Mouse (Mus musculus) limb, embryonic 10.5 days (tissue): ENCODE data around the gene Syne4. TPM values are rescaled to one million over a fixed set of nuclear protein-coding genes. Genes with fewer than 3 reads are reported as not detected.

ENCODE experiments used
- DNase-seq: peaks from one replicate; pipeline ENCODE4 v3.0.0-alpha.2; 2017; ENCODE audit warnings: low spot score
- H3K27ac ChIP-seq: fragments of 300-500 bp; sonication (generic); 2 replicates; pipeline ENCODE4 v1.5.1; 2016; ENCODE audit warnings: mild to moderate bottlenecking
- H3K27me3 ChIP-seq: fragments of 300-500 bp; sonication (generic); 2 replicates; pipeline ENCODE4 v1.6.1; 2016; ENCODE audit warnings: low read depth, mild to moderate bottlenecking; ENCODE audit not compliant: poor library complexity, severe bottlenecking
- H3K36me3 ChIP-seq: fragments of 300-500 bp; sonication (generic); 2 replicates; pipeline ENCODE4 v1.6.1; 2016; ENCODE audit warnings: mild to moderate bottlenecking, moderate library complexity
- H3K4me1 ChIP-seq: fragments of 300-500 bp; sonication (generic); 2 replicates; pipeline ENCODE4 v1.6.1; 2016
- H3K4me3 ChIP-seq: fragments of 300-500 bp; sonication (generic); 2 replicates; pipeline ENCODE4 v1.5.1; 2016; ENCODE audit warnings: mild to moderate bottlenecking, moderate library complexity
- H3K9me3 ChIP-seq: fragments of 300-500 bp; sonication (generic); replicated peaks from 2 replicates; pipeline ENCODE4 v1.6.1; 2016; ENCODE audit warnings: mild to moderate bottlenecking
- WGBS: fragments of 180-500 bp; shearing (Covaris S2); methylation state at CpG from one replicate; pipeline ENCODE4 v1.1.7; 2016; 5-methylcytosine and 5-hydroxymethylcytosine counted together
- polyA plus RNA-seq: library from polyadenylated mRNA; unstranded; fragments of >200 nt; fragmentation: Nextera tagmentation; extraction: Ambion mirVana; gene quantifications from 2 replicates; pipeline ENCODE4 v1.2.1, GENCODE M21; 2016

The Syne4 gene
- polyA plus RNA-seq, 1 experiment from 2014 or later: 92.3 TPM

- Histone ChIP-seq H3K9me3 (no peaks in the 10 kb centered on the region), H3K27me3 (peaks cover 12% of the 10 kb centered on the region; the same call in 1 of the 2 replicates), H3K27ac (no peak overlapping the region), H3K4me1 (peaks cover 16% of the 10 kb centered on the region), H3K36me3 (no peaks in the 10 kb centered on the region), H3K4me3 (no peak overlapping the region)
- DNase-seq: no peak
- WGBS: 71% methylated on average over 8 of the region's 8 CpGs
Measured at GRCm38 (mm10) chr7:30286701-30287410, 27.8 kb upstream of the Syne4 start.

GRCm38 (mm10) chr7:30288046-30288445 is 26.6 kb upstream of the Syne4 start:
- no peaks in the 10 kb centered on the region for H3K9me3 ChIP-seq
- peaks cover 12% of the 10 kb centered on the region; the same call in 1 of the 2 replicates for H3K27me3 ChIP-seq
- DNase-seq: no peak
- H3K4me1 ChIP-seq: peaks cover 21% of the 10 kb centered on the region
- peaks cover 5% of the 10 kb centered on the region for H3K36me3 ChIP-seq
- H3K4me3 ChIP-seq: no peak overlapping the region
- 71% methylated on average over 6 of the region's 6 CpGs for WGBS
- no peak overlapping the region for H3K27ac ChIP-seq

GRCm38 (mm10) chr7:30289071-30289713 is 25.4 kb upstream of the Syne4 start:
- peak overlapping the region; percentile 61 for H3K27ac ChIP-seq
- 71% methylated on average over 7 of the region's 7 CpGs for WGBS
- H3K9me3 ChIP-seq: no peaks in the 10 kb centered on the region
- H3K36me3 ChIP-seq: peaks cover 15% of the 10 kb centered on the region
- H3K27me3 ChIP-seq: peaks cover 12% of the 10 kb centered on the region; the same call in 1 of the 2 replicates
- no peak for DNase-seq
- 0 out of 2 replicates have a peak overlapping the region, but pooled peaks have one; percentile 6 for H3K4me3 ChIP-seq
- peaks cover 21% of the 10 kb centered on the region for H3K4me1 ChIP-seq

GRCm38 (mm10) chr7:30289714-30290399 is 24.8 kb upstream of the Syne4 start:
- Histone ChIP-seq H3K36me3 (peaks cover 21% of the 10 kb centered on the region), H3K4me3 (0 out of 2 replicates have a peak overlapping the region, but pooled peaks have one; percentile 6), H3K4me1 (peaks cover 21% of the 10 kb centered on the region), H3K9me3 (no peaks in the 10 kb centered on the region), H3K27ac (peak overlapping the region; percentile 61), H3K27me3 (peaks cover 12% of the 10 kb centered on the region; the same call in 1 of the 2 replicates)
- WGBS: 65% methylated on average over 10 of the region's 10 CpGs
- peak; percentile 45 for DNase-seq

GRCm38 (mm10) chr7:30291215-30292131 is 23.1 kb upstream of the Syne4 start, which contains the start of gene Clip3:
Gene Clip3 (plus strand): TSS chr7:30291728.
- Histone ChIP-seq H3K36me3 (peaks cover 37% of the 10 kb centered on the region), H3K4me3 (peak within 1 kb of the TSS; percentile 77), H3K27ac (peak within 1 kb of the TSS; percentile 91), H3K27me3 (peaks cover 6% of the 10 kb centered on the region; the same call in 1 of the 2 replicates), H3K4me1 (peaks cover 21% of the 10 kb centered on the region), H3K9me3 (no peaks in the 10 kb centered on the region)
- DNase-seq: peak; percentile 85
- WGBS: 8% methylated on average over 35 of the region's 35 CpGs

- Histone ChIP-seq H3K4me3 (no peak overlapping the region), H3K4me1 (peaks cover 21% of the 10 kb centered on the region), H3K9me3 (no peaks in the 10 kb centered on the region), H3K36me3 (peaks cover 61% of the 10 kb centered on the region), H3K27ac (no peak overlapping the region), H3K27me3 (peaks cover 6% of the 10 kb centered on the region; the same call in 1 of the 2 replicates)
- no peak for DNase-seq
- WGBS: 87% methylated on average over 13 of the region's 13 CpGs
Measured at GRCm38 (mm10) chr7:30293795-30294194, 20.8 kb upstream of the Syne4 start.

- 93% methylated on average over 5 of the region's 5 CpGs for WGBS
- H3K4me3 ChIP-seq: no peak overlapping the region
- DNase-seq: no peak
- H3K27ac ChIP-seq: no peak overlapping the region
- H3K4me1 ChIP-seq: peaks cover 19% of the 10 kb centered on the region
- H3K9me3 ChIP-seq: no peaks in the 10 kb centered on the region
- peaks cover 66% of the 10 kb centered on the region for H3K36me3 ChIP-seq
- peaks cover 3% of the 10 kb centered on the region; the same call in 1 of the 2 replicates for H3K27me3 ChIP-seq
Measured at GRCm38 (mm10) chr7:30294296-30294695, 20.3 kb upstream of the Syne4 start.

- DNase-seq: no peak
- Histone ChIP-seq H3K27me3 (no peaks in the 10 kb centered on the region), H3K27ac (no peak overlapping the region), H3K36me3 (peaks cover 74% of the 10 kb centered on the region), H3K9me3 (no peaks in the 10 kb centered on the region), H3K4me1 (peaks cover 12% of the 10 kb centered on the region), H3K4me3 (no peak overlapping the region)
- WGBS: 69% methylated on average over 10 of the region's 10 CpGs
Measured at GRCm38 (mm10) chr7:30295103-30295502, 19.5 kb upstream of the Syne4 start.

GRCm38 (mm10) chr7:30296816-30297215 is 17.8 kb upstream of the Syne4 start:
- 92% methylated on average over 15 of the region's 15 CpGs for WGBS
- peaks cover 89% of the 10 kb centered on the region for H3K36me3 ChIP-seq
- no peak overlapping the region for H3K4me3 ChIP-seq
- no peak for DNase-seq
- H3K27me3 ChIP-seq: no peaks in the 10 kb centered on the region
- no peak overlapping the region for H3K27ac ChIP-seq
- peaks cover 6% of the 10 kb centered on the region for H3K4me1 ChIP-seq
- H3K9me3 ChIP-seq: no peaks in the 10 kb centered on the region

- Histone ChIP-seq H3K4me3 (no peak overlapping the region), H3K36me3 (peaks cover 94% of the 10 kb centered on the region), H3K9me3 (no peaks in the 10 kb centered on the region), H3K27me3 (no peaks in the 10 kb centered on the region), H3K27ac (no peak overlapping the region), H3K4me1 (peaks cover 1% of the 10 kb centered on the region)
- 83% methylated on average over 16 of the region's 16 CpGs for WGBS
- no peak for DNase-seq
Measured at GRCm38 (mm10) chr7:30297266-30297665, 17.3 kb upstream of the Syne4 start.

GRCm38 (mm10) chr7:30300914-30301313 is 13.7 kb upstream of the Syne4 start:
- DNase-seq: peak; percentile 54
- 46% methylated on average over 3 of the region's 3 CpGs for WGBS

More at GRCm38 (mm10) chr7:30300914-30301313, 13.7 kb upstream of the Syne4 start:
- Histone ChIP-seq H3K4me3 (no peak overlapping the region), H3K27me3 (no peaks in the 10 kb centered on the region), H3K9me3 (no peaks in the 10 kb centered on the region), H3K4me1 (no peaks in the 10 kb centered on the region), H3K36me3 (peaks cover 91% of the 10 kb centered on the region), H3K27ac (no peak overlapping the region)
